Mouse (Mus musculus) heart, embryonic 13.5 days (tissue): ENCODE results near the gene Ighmbp2. TPM values are rescaled to one million over a fixed set of nuclear protein-coding genes. Genes with fewer than 3 reads are reported as not detected.

ENCODE experiments used
- ATAC-seq: fragments of 200-750 bp; cut with Nextera tagmentation; 2 replicates; pipeline ENCODE4 v1.8.0; 2017; ENCODE audit warnings: moderate TSS enrichment; ENCODE audit not compliant: insufficient number of reproducible peaks, low FRiP score, low TSS enrichment; ENCODE audit errors: extremely low read depth
- H3K27ac ChIP-seq: fragments of 300-500 bp; sonication (generic); replicated peaks from 2 replicates; pipeline ENCODE4 v1.5.1; 2015; ENCODE audit warnings: moderate library complexity, mild to moderate bottlenecking, inconsistent platforms
- H3K27me3 ChIP-seq: fragments of 300-500 bp; sonication (generic); replicated peaks from 2 replicates; pipeline ENCODE4 v1.6.1; 2015; ENCODE audit warnings: mild to moderate bottlenecking, inconsistent platforms
- H3K36me3 ChIP-seq: fragments of 300-500 bp; sonication (generic); 2 replicates; pipeline ENCODE4 v1.6.1; 2015; ENCODE audit warnings: mild to moderate bottlenecking, inconsistent platforms
- H3K4me1 ChIP-seq: fragments of 300-500 bp; sonication (generic); 2 replicates; pipeline ENCODE4 v1.6.1; 2015; ENCODE audit warnings: inconsistent platforms
- H3K4me2 ChIP-seq: fragments of 300-500 bp; sonication (generic); 2 replicates; pipeline ENCODE4 v1.6.1; 2015; ENCODE audit warnings: inconsistent platforms, mild to moderate bottlenecking, moderate library complexity
- H3K4me3 ChIP-seq: fragments of 300-500 bp; sonication (generic); 2 replicates; pipeline ENCODE4 v1.5.1; 2015; ENCODE audit warnings: moderate library complexity, mild to moderate bottlenecking, inconsistent platforms
- H3K9ac ChIP-seq: fragments of 300-500 bp; sonication (generic); 2 replicates; pipeline ENCODE4 v1.6.1; 2015; ENCODE audit warnings: inconsistent platforms, mild to moderate bottlenecking, moderate library complexity
- H3K9me3 ChIP-seq: fragments of 300-500 bp; sonication (generic); 2 replicates; pipeline ENCODE4 v1.6.1; 2016; ENCODE audit warnings: inconsistent platforms
- WGBS: fragments of 180-500 bp; shearing (Covaris S2); methylation state at CpG from one replicate; pipeline ENCODE4 v1.1.7; 2015; ENCODE audit warnings: mixed read lengths; 5-methylcytosine and 5-hydroxymethylcytosine counted together
- polyA plus RNA-seq: library from polyadenylated mRNA; unstranded; fragments of >200 nt; fragmentation: Nextera tagmentation; extraction: Ambion mirVana; gene quantifications from 2 replicates; pipeline ENCODE4 v1.2.1, GENCODE M21; 2015

Gene Ighmbp2
- polyA plus RNA-seq: 5.8 TPM in 2 replicates

DNA sequence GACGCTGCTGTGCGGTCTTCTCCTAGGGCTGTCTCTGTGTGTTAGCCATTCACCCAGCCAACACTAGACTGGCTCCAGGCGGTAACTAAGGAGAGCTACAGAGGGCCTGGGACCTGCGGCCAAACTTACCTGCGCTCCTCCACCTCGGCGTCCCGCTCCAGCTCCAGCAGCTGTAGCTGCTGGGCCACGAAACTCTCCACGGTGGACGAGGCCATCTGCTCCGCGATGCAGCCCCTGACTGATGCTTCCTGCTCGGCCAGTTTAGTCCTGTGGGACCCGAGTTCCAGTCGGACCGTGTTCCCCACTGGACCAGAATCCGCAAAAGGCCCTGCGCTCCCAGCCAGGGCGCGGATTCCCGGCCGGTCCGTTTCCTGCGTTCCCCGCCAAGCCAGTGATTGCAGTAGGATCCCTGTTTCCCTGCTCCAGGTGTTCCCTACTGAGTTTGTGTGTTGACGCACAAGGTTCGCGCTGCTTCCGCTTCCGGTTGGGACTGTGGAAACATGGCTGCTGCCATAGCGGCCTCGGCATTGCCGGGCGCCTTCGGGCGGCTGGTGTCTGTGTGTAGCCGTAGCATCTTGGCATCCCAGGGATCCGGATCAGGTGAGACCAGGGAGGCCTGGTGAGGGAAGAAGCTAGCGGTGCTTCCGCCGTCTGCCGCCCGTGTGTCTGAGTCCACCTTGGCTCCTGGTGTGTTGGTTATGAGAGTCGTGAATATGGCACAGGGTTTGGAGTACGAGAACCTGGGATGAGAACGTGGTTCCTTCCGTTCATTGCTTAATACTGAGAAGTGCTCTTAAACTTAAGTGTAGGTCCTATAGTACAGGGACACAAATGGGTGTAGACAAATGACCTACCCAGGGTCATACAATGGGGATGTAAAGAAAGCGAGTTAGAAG lies at the start of gene Ighmbp2, which contains the start of gene Mrpl21:
TSS of gene Ighmbp2 (minus strand) at position 446 of the 896 bp plus-strand sequence.
TSS of gene Mrpl21 (plus strand) at position 330 of the 896 bp plus-strand sequence.
- Histone ChIP-seq H3K4me2 (peak within 1 kb of the TSS; percentile 85), H3K4me1 (peaks cover 19% of the 10 kb centered on the region), H3K36me3 (peaks cover 59% of the 10 kb centered on the region), H3K9ac (peak within 1 kb of the TSS; percentile 92), H3K27me3 (no peaks in the 10 kb centered on the region), H3K4me3 (peak within 1 kb of the TSS; percentile 95), H3K27ac (peak within 1 kb of the TSS; percentile 67), H3K9me3 (no peaks in the 10 kb centered on the region)
- peak; percentile 71; the same call in 1 of the 2 replicates for ATAC-seq
- WGBS: under 1% methylated on average over 49 of the region's 49 CpGs

DNA sequence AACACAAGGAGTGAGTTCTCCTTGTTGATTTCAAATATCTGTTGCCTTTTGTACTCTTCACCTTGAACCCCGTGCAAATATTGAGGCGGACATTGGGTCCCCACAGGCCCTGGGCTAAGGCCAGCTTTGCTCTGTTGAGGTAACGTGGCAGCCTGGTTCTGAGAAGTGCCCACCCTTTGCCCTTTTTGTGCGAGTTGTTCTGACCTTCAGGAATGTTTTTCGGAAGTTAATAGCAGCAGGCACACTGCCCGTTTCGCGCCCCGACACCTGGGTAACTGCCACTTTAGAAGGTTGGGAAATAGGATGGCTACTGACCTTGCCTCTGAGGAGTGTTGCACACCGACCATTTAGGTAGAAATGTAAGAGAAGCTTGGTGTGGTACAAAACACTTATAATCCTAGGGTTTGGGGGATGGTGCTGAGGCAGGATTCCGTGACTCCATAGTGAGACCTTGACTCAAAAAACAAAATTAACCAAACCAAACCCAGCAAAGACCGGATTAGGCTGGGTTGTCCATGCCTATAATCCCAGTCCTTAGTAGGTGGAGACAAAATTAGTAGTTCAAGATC lies 43.7 kb upstream of the Ighmbp2 start:
- Histone ChIP-seq H3K27me3 (no peaks in the 10 kb centered on the region), H3K4me1 (peaks cover 51% of the 10 kb centered on the region), H3K9me3 (no peaks in the 10 kb centered on the region), H3K36me3 (no peaks in the 10 kb centered on the region), H3K27ac (peak overlapping the region; percentile 96), H3K4me2 (peak overlapping the region; percentile 98), H3K9ac (peak overlapping the region; percentile 77), H3K4me3 (peak overlapping the region; percentile 78)
- 78% methylated on average over 12 of the region's 12 CpGs for WGBS
- ATAC-seq: no peak

DNA sequence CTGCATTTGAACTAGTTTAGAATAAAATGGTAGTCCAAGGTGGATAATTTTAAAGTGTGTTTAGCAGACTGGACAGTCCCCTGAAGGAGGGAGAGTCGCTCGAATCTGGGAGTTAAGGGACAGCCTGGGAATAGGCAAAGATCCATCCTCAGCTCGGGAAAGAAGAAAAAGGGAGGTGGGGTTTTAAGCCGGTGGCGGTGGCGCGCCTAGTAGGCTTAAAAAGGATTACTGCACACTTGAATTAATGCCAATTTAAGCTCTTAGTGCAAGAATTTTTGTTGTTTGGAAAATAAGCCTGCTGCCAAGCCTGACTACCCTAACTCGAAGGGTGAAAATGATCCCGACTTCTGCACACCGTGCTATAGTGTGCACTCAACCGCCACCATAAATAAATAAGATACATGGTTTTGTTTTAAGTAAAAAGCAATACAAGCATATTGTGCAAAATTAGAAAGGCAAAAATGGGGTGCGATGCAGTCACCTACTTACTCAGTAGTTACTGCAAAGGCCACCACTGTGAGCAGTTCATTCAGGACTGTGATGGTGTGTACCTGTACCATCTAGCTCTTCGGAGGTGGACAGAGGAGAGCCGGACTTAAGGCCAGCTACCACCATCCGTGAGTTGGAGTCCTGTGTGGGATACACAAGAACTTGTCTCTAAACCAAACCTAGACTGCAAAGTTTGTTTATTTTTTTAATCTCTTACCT lies 43.1 kb upstream of the Ighmbp2 start:
- Histone ChIP-seq H3K36me3 (no peaks in the 10 kb centered on the region), H3K27me3 (no peaks in the 10 kb centered on the region), H3K9me3 (no peaks in the 10 kb centered on the region), H3K27ac (peak overlapping the region; percentile 96), H3K4me1 (peaks cover 55% of the 10 kb centered on the region), H3K4me3 (peak overlapping the region; percentile 78), H3K9ac (peak overlapping the region; percentile 77), H3K4me2 (peak overlapping the region; percentile 98)
- 39% methylated on average over 15 of the region's 15 CpGs for WGBS
- no peak for ATAC-seq

DNA sequence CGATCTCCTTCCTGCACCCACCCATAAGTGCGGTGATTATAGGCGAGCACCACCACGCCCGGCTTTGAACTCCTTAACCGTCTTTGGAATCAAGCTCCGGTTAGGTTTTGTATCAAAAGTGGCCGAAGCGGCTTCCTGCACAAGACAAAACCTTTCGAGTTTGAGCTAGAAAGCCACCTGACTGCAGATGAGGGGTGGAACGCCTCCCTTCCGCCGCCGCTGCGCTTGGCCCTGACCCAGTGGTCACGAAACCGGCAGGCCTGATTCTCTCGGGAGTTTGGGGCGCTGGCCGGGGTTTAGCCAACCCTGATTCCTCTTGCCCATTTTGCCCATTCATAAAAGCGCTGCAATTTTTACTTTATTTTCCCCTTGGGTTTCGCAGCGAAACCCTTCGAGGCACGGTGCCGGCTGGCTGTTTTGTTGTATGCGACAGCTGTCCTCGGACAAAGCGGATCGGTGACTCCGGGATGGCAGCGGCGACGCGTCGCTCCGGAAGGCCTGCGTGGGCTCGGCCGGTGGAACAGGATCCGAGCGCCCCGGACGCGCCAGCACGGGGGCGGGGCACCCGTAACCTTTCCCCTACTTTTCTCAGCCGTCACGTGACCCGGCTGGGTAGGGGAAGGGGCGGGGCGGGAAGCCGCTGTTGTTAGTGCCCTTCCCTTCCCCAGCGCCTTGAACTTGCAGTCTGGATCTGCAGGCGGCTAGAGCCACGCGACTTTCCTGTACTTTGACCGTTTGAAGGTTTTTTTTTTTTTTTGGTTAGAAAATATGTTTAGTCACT lies 42.3 kb upstream of the Ighmbp2 start:
- peaks cover 48% of the 10 kb centered on the region for H3K4me1 ChIP-seq
- H3K27ac ChIP-seq: peak overlapping the region; percentile 96
- H3K9ac ChIP-seq: peak overlapping the region; percentile 90
- peak overlapping the region; percentile 78 for H3K4me3 ChIP-seq
- no peaks in the 10 kb centered on the region for H3K27me3 ChIP-seq
- under 1% methylated on average over 59 of the region's 59 CpGs for WGBS
- no peaks in the 10 kb centered on the region for H3K36me3 ChIP-seq
- peak overlapping the region; percentile 98 for H3K4me2 ChIP-seq
- H3K9me3 ChIP-seq: no peaks in the 10 kb centered on the region
- ATAC-seq: peak; percentile 64

DNA sequence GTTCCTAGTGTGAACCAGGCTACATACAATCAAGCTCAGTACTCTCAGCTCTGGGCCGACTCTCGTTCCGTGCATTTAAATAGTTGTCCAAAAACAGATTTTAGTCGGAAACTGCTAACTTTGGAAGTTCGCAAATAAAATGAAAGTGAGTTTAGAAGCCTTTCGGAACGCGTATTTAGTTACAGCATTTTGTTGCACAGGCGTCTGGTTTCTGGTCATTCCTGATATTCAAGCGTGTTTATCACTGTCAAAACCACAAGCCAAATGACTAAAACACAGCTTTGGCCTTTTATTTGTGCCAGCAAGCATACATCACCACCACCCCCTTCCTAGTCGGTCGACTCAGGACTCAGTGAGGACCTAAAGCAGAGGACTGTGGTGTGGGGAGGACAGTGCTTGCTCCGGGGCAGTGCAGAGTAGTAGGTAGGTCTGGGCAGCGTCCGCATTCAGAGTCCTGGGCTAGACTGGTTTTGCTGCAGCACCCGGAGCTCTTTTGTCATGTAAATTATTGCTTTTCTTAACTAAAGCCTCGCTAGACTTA lies 41.5 kb upstream of the Ighmbp2 start:
- no peaks in the 10 kb centered on the region for H3K36me3 ChIP-seq
- H3K4me1 ChIP-seq: peaks cover 40% of the 10 kb centered on the region
- H3K9me3 ChIP-seq: no peaks in the 10 kb centered on the region
- WGBS: 4% methylated on average over 17 of the region's 17 CpGs
- no peaks in the 10 kb centered on the region for H3K27me3 ChIP-seq
- no peak for ATAC-seq
- peak overlapping the region; percentile 96 for H3K27ac ChIP-seq
- H3K9ac ChIP-seq: peak overlapping the region; percentile 90
- H3K4me2 ChIP-seq: peak overlapping the region; percentile 98
- peak overlapping the region; percentile 78 for H3K4me3 ChIP-seq

DNA sequence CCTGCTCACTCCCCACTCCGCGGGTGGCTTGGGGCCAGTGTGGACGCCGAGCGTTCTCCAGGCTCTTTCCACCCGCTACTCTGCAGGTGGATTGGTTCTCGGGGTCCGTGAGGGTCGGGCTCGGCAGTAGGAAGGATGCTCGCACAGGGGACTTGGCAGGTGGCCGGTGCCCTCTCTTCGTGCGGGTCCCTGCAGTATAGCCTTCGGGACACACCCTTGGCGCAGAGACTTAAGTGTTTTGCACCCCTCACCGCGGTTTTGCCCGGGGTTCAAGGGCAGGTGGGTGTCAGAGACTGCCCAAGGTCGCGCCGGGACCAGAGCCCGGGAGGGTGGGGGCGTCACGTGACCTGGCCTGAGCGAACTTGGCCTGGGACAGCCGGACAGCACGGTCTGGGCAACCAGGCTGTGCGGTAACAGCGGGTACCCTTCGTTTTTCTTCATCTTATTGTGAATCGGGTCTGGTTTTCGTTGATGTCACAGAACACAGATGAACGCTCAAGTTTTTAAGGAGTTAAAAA lies 41.0 kb upstream of the Ighmbp2 start:
- H3K9me3 ChIP-seq: no peaks in the 10 kb centered on the region
- WGBS: under 1% methylated on average over 34 of the region's 34 CpGs
- peak overlapping the region; percentile 78 for H3K4me3 ChIP-seq
- peak; percentile 46 for ATAC-seq
- H3K27ac ChIP-seq: peak overlapping the region; percentile 96
- peak overlapping the region; percentile 90 for H3K9ac ChIP-seq
- no peaks in the 10 kb centered on the region for H3K36me3 ChIP-seq
- peaks cover 39% of the 10 kb centered on the region for H3K4me1 ChIP-seq
- H3K27me3 ChIP-seq: no peaks in the 10 kb centered on the region
- H3K4me2 ChIP-seq: peak overlapping the region; percentile 98

DNA sequence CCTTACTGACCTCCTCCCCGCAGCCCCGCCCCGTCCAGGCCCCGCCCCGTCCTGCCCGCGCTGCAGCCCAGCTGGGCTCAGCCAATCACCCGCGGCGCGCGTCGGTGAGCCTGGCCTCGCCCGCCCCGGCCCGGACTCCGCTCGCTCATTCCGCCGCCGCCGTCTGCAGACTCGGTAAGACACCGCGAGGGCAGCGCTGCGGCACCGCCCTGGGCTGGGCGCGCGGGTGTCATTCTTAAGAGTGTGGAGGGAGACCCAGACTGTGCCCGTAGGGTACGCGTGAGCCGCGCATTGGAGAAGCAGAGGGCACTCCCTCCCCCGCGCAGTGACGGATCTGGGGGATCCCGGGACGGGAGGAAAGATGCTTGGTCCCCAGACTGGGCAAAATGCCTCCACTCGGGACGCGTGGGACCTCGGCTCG lies 40.4 kb upstream of the Ighmbp2 start:
- Histone ChIP-seq H3K9ac (peak overlapping the region; percentile 90), H3K4me1 (peaks cover 39% of the 10 kb centered on the region), H3K9me3 (no peaks in the 10 kb centered on the region), H3K4me3 (peak overlapping the region; percentile 78), H3K27ac (peak overlapping the region; percentile 96), H3K27me3 (no peaks in the 10 kb centered on the region), H3K36me3 (no peaks in the 10 kb centered on the region), H3K4me2 (peak overlapping the region; percentile 98)
- WGBS: under 1% methylated on average over 47 of the region's 47 CpGs
- peak; percentile 81 for ATAC-seq

DNA sequence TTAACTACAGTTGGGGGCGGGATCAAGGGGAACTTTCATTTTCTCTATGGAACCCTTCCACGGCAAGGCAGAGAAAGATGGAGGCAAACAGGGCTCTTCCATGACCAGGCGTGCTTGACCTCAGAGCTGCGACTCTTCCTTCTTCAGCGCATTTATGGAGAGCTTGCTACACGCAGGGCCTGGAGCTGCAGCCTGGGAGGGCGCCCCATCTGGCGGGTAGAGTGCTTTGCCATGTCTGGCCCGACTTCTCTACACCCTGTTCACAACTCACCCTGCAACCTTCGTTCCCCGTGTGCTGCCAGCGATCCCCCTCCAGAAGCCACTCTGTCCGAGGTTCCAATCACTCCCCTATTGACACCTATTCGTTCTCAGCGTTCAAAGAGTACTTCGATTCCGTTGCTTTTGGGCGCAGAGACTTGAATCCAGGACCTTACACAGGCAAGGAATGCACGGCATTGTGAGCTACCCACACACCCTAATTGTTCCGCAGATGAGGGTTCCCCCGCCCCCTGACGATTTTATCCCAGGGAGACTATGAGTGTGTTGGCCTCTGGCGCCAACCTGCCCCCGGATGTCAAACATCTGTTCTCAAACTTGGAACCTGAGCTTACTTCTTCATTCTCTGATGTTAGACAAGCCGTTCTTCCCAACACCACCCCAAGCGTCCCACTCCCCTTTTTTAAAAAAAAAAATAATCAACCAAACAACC lies 39.6 kb upstream of the Ighmbp2 start, which contains the start of gene Cpt1a:
TSS of gene Cpt1a (plus strand) at position 74 of the 709 bp plus-strand sequence.
- H3K9ac ChIP-seq: peak within 1 kb of the TSS; percentile 90
- H3K36me3 ChIP-seq: no peaks in the 10 kb centered on the region
- H3K4me1 ChIP-seq: peaks cover 39% of the 10 kb centered on the region
- no peaks in the 10 kb centered on the region for H3K9me3 ChIP-seq
- H3K4me2 ChIP-seq: peak within 1 kb of the TSS; percentile 98
- peak within 1 kb of the TSS; percentile 96 for H3K27ac ChIP-seq
- no peak for ATAC-seq
- no peaks in the 10 kb centered on the region for H3K27me3 ChIP-seq
- peak within 1 kb of the TSS; percentile 78 for H3K4me3 ChIP-seq
- 3% methylated on average over 26 of the region's 26 CpGs for WGBS

DNA sequence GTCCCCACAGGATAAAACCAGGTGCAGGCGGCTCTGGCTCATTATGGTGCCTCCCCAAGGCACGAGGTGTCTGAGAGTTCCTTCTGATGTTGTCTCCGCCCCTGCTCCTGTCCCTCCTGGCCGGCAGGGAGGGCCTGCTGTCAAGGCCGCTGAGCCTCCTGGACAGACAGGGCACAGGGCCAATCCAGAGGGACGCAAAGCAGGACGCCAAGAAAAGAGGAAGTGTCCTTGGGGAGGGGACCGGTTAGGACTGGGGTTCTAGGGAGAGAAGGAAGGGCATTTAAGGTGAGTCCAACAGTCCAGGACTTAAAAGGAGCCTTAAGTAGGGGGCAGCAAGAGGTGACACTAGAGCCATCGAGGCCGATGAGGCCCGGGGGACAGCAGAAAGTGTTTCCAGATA lies 38.8 kb upstream of the Ighmbp2 start:
- H3K9me3 ChIP-seq: no peaks in the 10 kb centered on the region
- peak overlapping the region; percentile 96 for H3K27ac ChIP-seq
- 2% methylated on average over 11 of the region's 11 CpGs for WGBS
- H3K36me3 ChIP-seq: no peaks in the 10 kb centered on the region
- ATAC-seq: 0 out of 2 replicates have a peak, but pooled peaks have one; percentile 2
- peak overlapping the region; percentile 78 for H3K4me3 ChIP-seq
- no peaks in the 10 kb centered on the region for H3K27me3 ChIP-seq
- H3K4me2 ChIP-seq: peak overlapping the region; percentile 98
- peak overlapping the region; percentile 90 for H3K9ac ChIP-seq
- H3K4me1 ChIP-seq: peaks cover 37% of the 10 kb centered on the region

DNA sequence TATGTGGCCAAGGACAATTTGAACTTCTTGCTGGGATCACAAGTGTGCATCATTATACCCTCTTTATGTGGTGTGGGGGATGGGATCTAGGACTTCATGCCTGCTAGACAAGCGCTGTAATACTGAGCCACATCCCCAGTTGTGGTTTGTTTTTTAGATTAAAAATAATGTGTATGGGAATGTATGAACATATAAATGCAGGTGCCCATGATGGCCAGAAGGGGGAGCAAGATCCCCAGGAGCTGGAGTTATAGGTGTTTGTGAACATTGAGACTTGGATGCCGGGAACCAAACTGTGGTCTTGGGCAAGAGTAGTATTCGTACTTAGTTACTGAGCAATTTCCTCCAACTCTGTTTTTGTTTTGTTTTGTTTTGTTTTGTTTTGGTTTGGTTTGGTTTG lies 38.0 kb upstream of the Ighmbp2 start:
- 80% methylated on average over 3 of the region's 3 CpGs for WGBS

More for the DNA sequence above, 38.0 kb upstream of the Ighmbp2 start:
- H3K27ac ChIP-seq: no peak overlapping the region
- no peak for ATAC-seq
- no peak overlapping the region for H3K4me2 ChIP-seq
- H3K27me3 ChIP-seq: no peaks in the 10 kb centered on the region
- H3K9ac ChIP-seq: no peak overlapping the region
- no peaks in the 10 kb centered on the region for H3K36me3 ChIP-seq
- H3K9me3 ChIP-seq: no peaks in the 10 kb centered on the region
- no peak overlapping the region for H3K4me3 ChIP-seq
- peaks cover 28% of the 10 kb centered on the region for H3K4me1 ChIP-seq
